Mouse (Mus musculus) lung, embryonic 16.5 days (tissue): Measurements from ENCODE around the gene Rps27rt. TPM values are rescaled to one million over a fixed set of nuclear protein-coding genes. Genes with fewer than 3 reads are reported as not detected.

ENCODE experiments used
- ATAC-seq: fragments of 200-750 bp; cut with Nextera tagmentation; 2 replicates; pipeline ENCODE4 v1.8.0; 2017; ENCODE audit warnings: low read depth, mild to moderate bottlenecking, moderate library complexity
- H3K27ac ChIP-seq: fragments of 300-500 bp; sonication (generic); 2 replicates; pipeline ENCODE4 v1.5.1; 2014; ENCODE audit warnings: mild to moderate bottlenecking, control low read depth, low read length
- H3K27me3 ChIP-seq: fragments of 300-500 bp; sonication (generic); 2 replicates; pipeline ENCODE4 v1.6.1; 2014; ENCODE audit warnings: low read depth, low read length, mixed read lengths; ENCODE audit not compliant: control insufficient read depth, insufficient read depth
- H3K36me3 ChIP-seq: fragments of 300-500 bp; sonication (generic); 2 replicates; pipeline ENCODE4 v1.6.1; 2014; ENCODE audit warnings: low read length; ENCODE audit not compliant: control insufficient read depth, insufficient read depth
- H3K4me1 ChIP-seq: fragments of 300-500 bp; sonication (generic); replicated peaks from 2 replicates; pipeline ENCODE4 v1.6.1; 2014; ENCODE audit warnings: low read length, mixed read lengths; ENCODE audit not compliant: control insufficient read depth, insufficient read depth
- H3K4me2 ChIP-seq: fragments of 300-500 bp; sonication (generic); 2 replicates; pipeline ENCODE4 v1.6.1; 2014; ENCODE audit warnings: low read depth, low read length, control low read depth
- H3K4me3 ChIP-seq: fragments of 300-500 bp; sonication (generic); 2 replicates; pipeline ENCODE4 v1.5.1; 2014; ENCODE audit warnings: mild to moderate bottlenecking, low read length, control low read depth
- H3K9ac ChIP-seq: fragments of 300-500 bp; sonication (generic); 2 replicates; pipeline ENCODE4 v1.6.1; 2014; ENCODE audit warnings: low read length, control low read depth
- H3K9me3 ChIP-seq: fragments of 300-500 bp; sonication (generic); 2 replicates; pipeline ENCODE4 v1.6.1; 2016; ENCODE audit warnings: low read length; ENCODE audit not compliant: control insufficient read depth
- WGBS: fragments of 180-500 bp; shearing (Covaris S2); extraction: QIAGEN DNeasy Blood & Tissue Kit; methylation state at CpG from one replicate; pipeline ENCODE4 v1.1.7; 2014; 5-methylcytosine and 5-hydroxymethylcytosine counted together
- polyA plus RNA-seq: library from polyadenylated mRNA; unstranded; fragments of >200 nt; fragmentation: Nextera tagmentation; extraction: Ambion mirVana; gene quantifications from 2 replicates; pipeline ENCODE4 v1.2.1, GENCODE M21; 2015

Gene Rps27rt
- polyA plus RNA-seq, 1 experiment from 2014 or later = 402 TPM

DNA sequence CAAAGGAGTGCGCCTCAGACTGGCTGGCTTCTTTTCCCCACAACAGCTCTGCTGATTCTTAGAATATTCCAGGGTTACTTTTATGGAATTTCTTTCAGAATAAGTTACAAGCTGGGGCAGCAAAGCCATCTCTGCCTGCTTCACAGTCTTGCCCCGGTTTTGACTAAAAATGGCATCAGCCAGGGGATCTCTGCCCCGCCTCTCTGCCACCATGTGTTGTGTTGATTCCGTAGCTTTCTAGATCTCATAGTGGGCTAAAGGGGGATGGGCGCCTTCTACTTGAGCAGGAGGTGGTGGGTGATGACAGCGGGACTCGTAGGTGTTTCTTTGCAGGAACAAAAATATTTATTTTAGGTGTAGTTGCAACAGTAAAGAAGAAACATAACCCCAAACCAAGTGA is 25.7 kb upstream of the Rps27rt start:
- ATAC-seq = no peak
- H3K27me3 ChIP-seq = no peaks in the 10 kb centered on the region
- peaks cover 7% of the 10 kb centered on the region for H3K4me1 ChIP-seq
- H3K4me2 ChIP-seq = no peak overlapping the region
- H3K4me3 ChIP-seq = no peak overlapping the region
- H3K27ac ChIP-seq = peak overlapping the region; percentile 59
- peaks cover 5% of the 10 kb centered on the region; the same call in 1 of the 2 replicates for H3K9me3 ChIP-seq
- no peaks in the 10 kb centered on the region for H3K36me3 ChIP-seq
- WGBS = 67% methylated on average over 7 of the region's 7 CpGs
- H3K9ac ChIP-seq = no peak overlapping the region

GRCm38 (mm10) chr9:115007776-115008175 is 25.2 kb upstream of the Rps27rt start:
- Histone ChIP-seq H3K36me3 (no peaks in the 10 kb centered on the region), H3K9me3 (peaks cover 5% of the 10 kb centered on the region; the same call in 1 of the 2 replicates), H3K27ac (peak overlapping the region; percentile 59), H3K4me1 (peaks cover 7% of the 10 kb centered on the region), H3K4me2 (no peak overlapping the region), H3K9ac (no peak overlapping the region), H3K4me3 (no peak overlapping the region), H3K27me3 (no peaks in the 10 kb centered on the region)
- WGBS = 37% methylated on average over 6 of the region's 6 CpGs
- peak; percentile 64 for ATAC-seq

- Histone ChIP-seq H3K4me3 (no peak overlapping the region), H3K9ac (no peak overlapping the region), H3K9me3 (peaks cover 5% of the 10 kb centered on the region; the same call in 1 of the 2 replicates), H3K36me3 (no peaks in the 10 kb centered on the region), H3K27me3 (no peaks in the 10 kb centered on the region), H3K27ac (no peak overlapping the region), H3K4me1 (peaks cover 7% of the 10 kb centered on the region), H3K4me2 (no peak overlapping the region)
- 69% methylated on average over 10 of the region's 10 CpGs for WGBS
- ATAC-seq = no peak
Measured at GRCm38 (mm10) chr9:115005446-115005845, 22.9 kb upstream of the Rps27rt start.

GRCm38 (mm10) chr9:114999771-115000146 is 17.2 kb upstream of the Rps27rt start:
- ATAC-seq = no peak
- H3K9me3 ChIP-seq = no peaks in the 10 kb centered on the region
- H3K27ac ChIP-seq = no peak overlapping the region
- no peaks in the 10 kb centered on the region for H3K4me1 ChIP-seq
- no peak overlapping the region for H3K9ac ChIP-seq
- no peaks in the 10 kb centered on the region for H3K27me3 ChIP-seq
- H3K4me3 ChIP-seq = no peak overlapping the region
- no peaks in the 10 kb centered on the region for H3K36me3 ChIP-seq
- 41% methylated on average over 5 of the region's 5 CpGs for WGBS
- no peak overlapping the region for H3K4me2 ChIP-seq

DNA sequence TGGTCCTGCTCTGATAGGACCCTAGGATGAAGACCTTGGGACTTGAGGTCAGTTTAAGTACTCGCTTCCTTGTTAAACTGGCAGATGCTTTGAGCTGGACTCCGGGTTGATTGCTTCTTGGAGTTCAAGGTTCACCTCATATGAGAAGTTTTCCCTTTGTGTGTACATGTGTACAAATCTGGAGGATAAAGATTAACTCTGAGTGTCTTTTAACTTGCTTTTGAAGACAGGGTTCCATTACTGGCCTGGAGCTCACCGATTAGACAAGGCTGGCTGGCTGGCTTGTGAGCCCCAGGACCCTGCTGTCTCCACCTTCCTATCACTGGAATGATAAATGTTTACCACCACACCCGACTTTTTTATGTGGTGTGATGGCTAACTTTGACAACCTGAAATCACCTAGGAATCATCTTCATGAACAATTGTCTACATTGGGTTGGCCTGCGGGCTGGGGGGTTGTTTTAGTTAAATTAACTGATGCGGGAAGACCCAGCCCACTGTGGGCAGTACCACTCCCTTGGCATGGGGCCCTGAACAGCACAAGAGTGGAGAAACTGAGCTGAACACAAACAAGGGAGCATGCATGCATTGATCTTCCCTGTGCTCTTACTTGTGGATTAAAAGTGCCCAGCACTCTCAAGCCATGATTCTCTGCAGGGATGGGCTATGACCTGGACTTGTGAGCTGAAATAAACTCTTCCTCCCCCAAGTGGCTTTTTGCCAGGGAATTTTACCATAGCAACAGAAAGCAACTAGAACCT is 16.7 kb upstream of the Rps27rt start:
- WGBS = 73% methylated on average over 6 of the region's 6 CpGs

DNA sequence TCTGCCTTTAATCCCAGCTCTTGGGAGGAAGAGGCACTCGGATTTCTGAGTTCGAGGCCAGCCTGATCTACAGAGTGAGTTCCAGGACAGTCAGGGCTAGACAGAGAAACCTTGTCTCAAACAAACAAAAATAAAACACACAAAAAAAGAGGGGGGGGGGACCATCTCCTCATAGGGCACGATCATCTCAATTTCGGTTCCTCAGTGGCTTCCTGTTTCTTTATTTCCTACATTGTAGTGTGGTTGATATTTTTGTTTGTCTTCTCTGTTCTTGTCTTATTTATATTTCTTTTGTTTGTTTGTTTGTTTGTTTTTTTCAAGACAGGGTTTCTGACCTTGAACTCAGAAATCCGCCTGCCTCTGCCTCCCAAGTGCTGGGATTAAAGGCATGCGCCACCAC is 13.9 kb upstream of the Rps27rt start:
- Histone ChIP-seq H3K36me3 (no peaks in the 10 kb centered on the region; the same call in 1 of the 2 replicates), H3K4me3 (no peak overlapping the region), H3K4me1 (no peaks in the 10 kb centered on the region), H3K9me3 (peaks cover 6% of the 10 kb centered on the region; the same call in 1 of the 2 replicates), H3K27me3 (no peaks in the 10 kb centered on the region), H3K4me2 (no peak overlapping the region), H3K9ac (no peak overlapping the region), H3K27ac (no peak overlapping the region)
- WGBS = 92% methylated on average over 6 of the region's 6 CpGs
- ATAC-seq = no peak

More for the DNA sequence above, 16.7 kb upstream of the Rps27rt start:
- no peak overlapping the region for H3K4me2 ChIP-seq
- ATAC-seq = no peak
- no peaks in the 10 kb centered on the region for H3K9me3 ChIP-seq
- H3K36me3 ChIP-seq = no peaks in the 10 kb centered on the region
- H3K4me1 ChIP-seq = no peaks in the 10 kb centered on the region
- H3K9ac ChIP-seq = no peak overlapping the region
- no peak overlapping the region for H3K27ac ChIP-seq
- H3K4me3 ChIP-seq = no peak overlapping the region
- no peaks in the 10 kb centered on the region for H3K27me3 ChIP-seq

DNA sequence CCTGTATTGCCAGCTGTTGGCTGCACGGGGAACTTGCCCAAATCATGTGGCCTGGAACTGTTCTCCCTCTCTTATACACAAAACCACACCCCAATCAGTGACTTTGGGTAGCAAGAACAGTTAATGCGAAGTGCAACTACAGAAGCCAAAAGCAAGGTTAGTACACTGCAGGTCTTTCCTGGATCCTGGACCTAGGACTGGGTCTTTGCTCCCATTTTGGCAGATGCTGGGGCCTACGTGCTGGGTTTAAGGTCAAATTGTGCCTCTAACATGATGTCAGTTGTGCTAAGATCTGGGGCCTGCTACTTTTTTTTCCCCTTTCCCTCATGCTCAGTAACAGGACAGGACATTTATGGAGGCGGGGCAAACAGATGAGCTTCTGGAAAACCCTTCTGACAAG is 13.2 kb upstream of the Rps27rt start:
- Histone ChIP-seq H3K4me2 (no peak overlapping the region), H3K9me3 (peaks cover 6% of the 10 kb centered on the region; the same call in 1 of the 2 replicates), H3K4me3 (no peak overlapping the region), H3K9ac (no peak overlapping the region), H3K4me1 (no peaks in the 10 kb centered on the region), H3K27ac (no peak overlapping the region), H3K27me3 (no peaks in the 10 kb centered on the region), H3K36me3 (no peaks in the 10 kb centered on the region; the same call in 1 of the 2 replicates)
- ATAC-seq = no peak
- WGBS = 84% methylated on average over 4 of the region's 4 CpGs

DNA sequence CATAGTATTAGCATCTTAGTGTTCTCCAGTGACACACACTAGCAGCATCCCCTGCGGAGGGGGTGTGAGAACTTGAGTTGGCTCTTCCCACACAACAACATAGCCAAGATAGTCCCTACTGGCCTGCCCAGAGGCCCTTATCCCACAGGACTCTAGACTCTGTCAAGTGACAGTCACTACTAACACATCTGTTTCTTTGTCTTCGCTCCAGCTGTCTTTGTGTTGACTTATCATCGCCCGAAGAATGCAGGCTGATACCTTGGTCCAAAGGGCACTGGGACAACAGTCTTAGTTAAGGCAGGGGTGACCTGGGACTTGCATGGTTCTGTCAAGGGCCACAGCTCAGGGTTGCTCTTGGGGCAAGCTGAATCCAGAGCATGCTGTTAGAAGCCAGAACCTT is 12.7 kb upstream of the Rps27rt start:
- Histone ChIP-seq H3K27me3 (no peaks in the 10 kb centered on the region), H3K36me3 (no peaks in the 10 kb centered on the region; the same call in 1 of the 2 replicates), H3K9ac (no peak overlapping the region), H3K4me3 (no peak overlapping the region), H3K9me3 (peaks cover 6% of the 10 kb centered on the region; the same call in 1 of the 2 replicates), H3K27ac (no peak overlapping the region), H3K4me1 (no peaks in the 10 kb centered on the region), H3K4me2 (no peak overlapping the region)
- 59% methylated on average over 4 of the region's 4 CpGs for WGBS
- ATAC-seq = no peak

DNA sequence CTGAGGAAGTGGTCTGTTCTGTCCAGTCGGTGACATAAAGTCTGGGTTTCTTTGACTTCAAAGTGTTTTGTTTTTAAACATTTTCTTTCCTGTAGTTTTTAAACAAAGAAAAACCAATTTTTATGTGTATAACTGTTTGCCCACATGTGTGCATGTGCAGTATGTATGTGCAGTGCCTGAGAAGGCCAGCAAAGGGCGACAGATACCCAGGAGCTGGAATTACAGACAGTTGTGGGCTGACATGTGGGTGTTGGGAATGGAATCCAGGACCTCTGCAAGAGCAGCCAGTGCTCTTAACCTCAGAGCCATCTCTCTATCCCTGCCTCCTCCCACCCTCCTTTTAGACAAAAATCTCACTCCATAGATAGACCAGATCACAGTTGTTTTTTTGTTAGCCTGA is 10.0 kb upstream of the Rps27rt start:
- 89% methylated on average over 2 of the region's 2 CpGs for WGBS
- no peak overlapping the region for H3K4me3 ChIP-seq
- ATAC-seq = no peak
- H3K36me3 ChIP-seq = no peaks in the 10 kb centered on the region; the same call in 1 of the 2 replicates
- H3K27ac ChIP-seq = no peak overlapping the region
- peaks cover 6% of the 10 kb centered on the region; the same call in 1 of the 2 replicates for H3K9me3 ChIP-seq
- no peaks in the 10 kb centered on the region for H3K27me3 ChIP-seq
- no peak overlapping the region for H3K9ac ChIP-seq
- H3K4me2 ChIP-seq = no peak overlapping the region
- H3K4me1 ChIP-seq = peaks cover 8% of the 10 kb centered on the region
